Mouse (Mus musculus): ENCODE measurements around the gene Msl1.

GRCm38 (mm10) chr11:98789219-98789807 lies 6.0 kb upstream of the Msl1 start:
- TF ChIP-seq POLR2A (IDR thresholded peaks at IDR 0.05; ENCODE audit: low read depth, low read length) = peak; percentile 32; the same call in 1 of the 2 replicates
- TF ChIP-seq CTCF (IDR thresholded peaks at IDR 0.05; ENCODE audit: borderline replicate concordance, insufficient read depth, low read length) = no peak
